Mouse (Mus musculus) embryonic facial prominence, embryonic 14.5 days (tissue): ENCODE results near the gene Drg2. TPM values are rescaled to one million over a fixed set of nuclear protein-coding genes. Genes with fewer than 3 reads are reported as not detected.

Source experiments
- ATAC-seq: fragments of 200-750 bp; cut with Nextera tagmentation; 2 replicates; pipeline ENCODE4 v1.8.0; 2017; ENCODE audit warnings: low read depth, moderate number of reproducible peaks, moderate TSS enrichment
- DNase-seq: peaks from one replicate; pipeline ENCODE4 v3.0.0-alpha.2; 2015; ENCODE audit warnings: low spot score
- H3K27ac ChIP-seq: fragments of 300-500 bp; sonication (generic); replicated peaks from 2 replicates; pipeline ENCODE4 v1.5.1; 2014; ENCODE audit warnings: low read depth, mild to moderate bottlenecking, low read length, moderate library complexity
- H3K27me3 ChIP-seq: fragments of 300-500 bp; sonication (generic); replicated peaks from 2 replicates; pipeline ENCODE4 v1.6.1; 2014; ENCODE audit warnings: low read length; ENCODE audit not compliant: control insufficient read depth, insufficient read depth
- H3K36me3 ChIP-seq: fragments of 300-500 bp; sonication (generic); 2 replicates; pipeline ENCODE4 v1.6.1; 2014; ENCODE audit warnings: low read length, mixed read lengths; ENCODE audit not compliant: control insufficient read depth, insufficient read depth
- H3K4me1 ChIP-seq: fragments of 300-500 bp; sonication (generic); 2 replicates; pipeline ENCODE4 v1.6.1; 2014; ENCODE audit warnings: antibody characterized with exemption, low read length; ENCODE audit not compliant: control insufficient read depth, insufficient read depth
- H3K4me2 ChIP-seq: fragments of 300-500 bp; sonication (generic); 2 replicates; pipeline ENCODE4 v1.6.1; 2014; ENCODE audit warnings: low read depth, mild to moderate bottlenecking, low read length, moderate library complexity, mixed read lengths
- H3K4me3 ChIP-seq: fragments of 300-500 bp; sonication (generic); 2 replicates; pipeline ENCODE4 v1.5.1; 2014; ENCODE audit warnings: low read depth, mild to moderate bottlenecking, low read length
- H3K9ac ChIP-seq: fragments of 300-500 bp; sonication (generic); 2 replicates; pipeline ENCODE4 v1.6.1; 2014; ENCODE audit warnings: low read depth, mild to moderate bottlenecking, low read length, moderate library complexity, mixed read lengths
- H3K9me3 ChIP-seq: fragments of 300-500 bp; sonication (generic); 2 replicates; pipeline ENCODE4 v1.6.1; 2016; ENCODE audit warnings: low read length; ENCODE audit not compliant: control insufficient read depth
- WGBS: fragments of 180-500 bp; shearing (Covaris S2); extraction: QIAGEN DNeasy Blood & Tissue Kit; methylation state at CpG from one replicate; pipeline ENCODE4 v1.1.7; 2014; 5-methylcytosine and 5-hydroxymethylcytosine counted together
- polyA plus RNA-seq: library from polyadenylated mRNA; unstranded; fragments of >200 nt; fragmentation: Nextera tagmentation; extraction: Ambion mirVana; gene quantifications from 2 replicates; pipeline ENCODE4 v1.2.1, GENCODE M21; 2014

Drg2 gene
- polyA plus RNA-seq, 1 experiment from 2014 or later, result 95.2 TPM

GRCm38 (mm10) chr11:60514941-60515340, 60.5 kb downstream of the Drg2 start:
- Histone ChIP-seq H3K4me1 (no peaks in the 10 kb centered on the region), H3K27me3 (0 out of 2 replicates have a peak, but pooled peaks cover under 1% of the 10 kb centered on the region), H3K27ac (no peak overlapping the region), H3K4me2 (no peak overlapping the region), H3K36me3 (no peaks in the 10 kb centered on the region), H3K9ac (no peak overlapping the region), H3K9me3 (no peaks in the 10 kb centered on the region), H3K4me3 (no peak overlapping the region)
- DNase-seq (no peak), ATAC-seq (no peak)
- WGBS, result 48% methylated on average over 2 of the region's 2 CpGs

GRCm38 (mm10) chr11:60518305-60518704, 63.9 kb downstream of the Drg2 start:
- no peak for DNase-seq
- Histone ChIP-seq H3K4me2 (no peak overlapping the region), H3K27ac (no peak overlapping the region)

More at GRCm38 (mm10) chr11:60518305-60518704, 63.9 kb downstream of the Drg2 start:
- Histone ChIP-seq H3K27me3 (no peaks in the 10 kb centered on the region), H3K4me3 (no peak overlapping the region), H3K36me3 (no peaks in the 10 kb centered on the region), H3K9me3 (no peaks in the 10 kb centered on the region), H3K9ac (no peak overlapping the region), H3K4me1 (no peaks in the 10 kb centered on the region)
- 76% methylated on average over 4 of the region's 4 CpGs for WGBS
- ATAC-seq, result no peak

Other genes with a start within 250 kb of the Drg2 start
- 58.3 and 67.6 TPM in 2 replicates for gene Srebf1, start 232.0 kb upstream of the Drg2 start, polyA plus RNA-seq
- gene Tom1l2, start 101.7 kb upstream of the Drg2 start, polyA plus RNA-seq, result 21.8 and 23.4 TPM in 2 replicates
- 4.2 and 7.9 TPM in 2 replicates for gene Drc3, start 101.3 kb upstream of the Drg2 start, polyA plus RNA-seq
- 26.3 and 26.5 TPM in 2 replicates for gene Gid4, start 37.4 kb upstream of the Drg2 start, polyA plus RNA-seq
- gene Atpaf2, start 36.1 kb upstream of the Drg2 start, polyA plus RNA-seq, result 42.9 and 44.0 TPM in 2 replicates
- 0.24 and 0.43 TPM in 2 replicates for gene Myo15, start 14.7 kb downstream of the Drg2 start, polyA plus RNA-seq
- 29.3 and 30.1 TPM in 2 replicates for gene Alkbh5, start 81.8 kb downstream of the Drg2 start, polyA plus RNA-seq
- gene Llgl1, start 245.1 kb downstream of the Drg2 start, polyA plus RNA-seq, result 49.7 and 57.8 TPM in 2 replicates